In genomic region chr4:155780895-155781294, GRCm38 (mm10) we compare ENCODE assay signal across 8 mouse cellular contexts. TPM values are rescaled to one million over a fixed set of nuclear protein-coding genes. Genes with fewer than 3 reads are reported as not detected.
DNase-seq lines count a peak whose midpoint lies in the region; ATAC-seq and TF ChIP-seq lines count a peak whose summit lies in the region.

No protein-coding gene starts in this region.

- WGBS in kidney, adult 2 months = 35% methylated on average over 6 of the region's 6 CpGs
- WGBS in small intestine, adult 2 months = 78% methylated on average over 6 of the region's 6 CpGs

- H3K4me3 ChIP-seq in kidney, adult 2 months (ENCODE audit: insufficient read depth, low read depth, low read length) = no peak overlapping the region
- H3K4me3 ChIP-seq in small intestine, adult 2 months (ENCODE audit: low read depth, low read length) = no peak overlapping the region

- H3K4me1 ChIP-seq in kidney, adult 2 months (ENCODE audit: control insufficient read depth, insufficient read depth, low read length) = peaks cover 17% of the 10 kb centered on the region
- H3K4me1 ChIP-seq in small intestine, adult 2 months (ENCODE audit: control insufficient read depth, insufficient read depth, insufficient read length, low read length) = peaks cover 21% of the 10 kb centered on the region

- no peaks in the 10 kb centered on the region for H3K36me3 ChIP-seq in kidney, adult 2 months (ENCODE audit: control insufficient read depth, insufficient read depth, low read length)
- no peaks in the 10 kb centered on the region for H3K36me3 ChIP-seq in small intestine, adult 2 months (ENCODE audit: control insufficient read depth, insufficient read depth, low read length)

- no peak for TF ChIP-seq POLR2A in kidney, adult 2 months (IDR thresholded peaks at IDR 0.05; ENCODE audit: low read depth, low read length)
- no peak for TF ChIP-seq POLR2A in small intestine, adult 2 months (IDR thresholded peaks at IDR 0.05; ENCODE audit: low read depth, low read length)

- peak overlapping the region; percentile 64; the same call in 1 of the 2 replicates for H3K27ac ChIP-seq in kidney, adult 2 months (ENCODE audit: insufficient read depth, low read depth, low read length)
- H3K27ac ChIP-seq in small intestine, adult 2 months (ENCODE audit: insufficient read depth, low read depth, low read length) = peak overlapping the region; percentile 17; the same call in 1 of the 2 replicates

- peak; percentile 67 for DNase-seq in adrenal gland, adult 2 months
- no peak for DNase-seq in adrenal gland, postnatal 4 days (ENCODE audit: low spot score in 2 of 2)
- DNase-seq in NIH3T3 (ENCODE audit: low read depth) = peak; percentile 63
- peak; percentile 90 to 94 for DNase-seq in heart, adult 18-20 months
- DNase-seq in kidney, adult 2 months = peak; percentile 87
- DNase-seq in frontal cortex, postnatal 10 days (ENCODE audit: low spot score in 2 of 2) = no peak

- H3K27me3 ChIP-seq in kidney, adult 2 months (replicated peaks; ENCODE audit: control insufficient read depth, insufficient read depth, low read length) = no peaks in the 10 kb centered on the region
- H3K27me3 ChIP-seq in small intestine, adult 2 months (ENCODE audit: control insufficient read depth, insufficient read depth, low read length) = no peaks in the 10 kb centered on the region

- no peak for ATAC-seq in megakaryocyte, adult 5-6 weeks (ENCODE audit: poor library complexity, severe bottlenecking)

- no peak for TF ChIP-seq CTCF in kidney, adult 2 months (conservative IDR thresholded peaks at IDR 0.05; ENCODE audit: insufficient read depth, insufficient read length, low read depth, low read length)
- no peak for TF ChIP-seq CTCF in small intestine, adult 2 months (IDR thresholded peaks at IDR 0.05; ENCODE audit: extremely low read depth, insufficient read length, insufficient replicate concordance, low read depth, low read length)

RNA-seq across cellular contexts. Expression of gene Tmem88b, which starts 4.8 kb away (rescaled TPM):
- total RNA-seq in adrenal gland, adult 2 months (2021) = under 1 TPM; 0.52 to 0.62 TPM
- 0.81 and 0.97 TPM in 2 replicates for polyA plus RNA-seq in adrenal gland, adult 2 months (2012; rRNA removed)
- under 1 TPM; 0.79 to 0.84 TPM for total RNA-seq in adrenal gland, postnatal 4 days (2021)
- under 1 TPM; 0.42 to 0.85 TPM for total RNA-seq in heart, adult 18-20 months (2021)
- polyA plus RNA-seq in kidney, adult 2 months (2012; rRNA removed) = 1.8 and 2.4 TPM in 2 replicates
- 0.63 and 2.6 TPM in 2 replicates for polyA plus RNA-seq in small intestine, adult 2 months (2012; rRNA removed)
- 0.07 TPM in 1 of 2 replicates, not detected in the other for total RNA-seq in megakaryocyte, adult 5-6 weeks (2015)
- total RNA-seq in megakaryocyte, adult 5-6 weeks (2017) = not detected in 2 replicates

RNA-seq across cellular contexts. Expression of gene Vwa1, which starts 6.4 kb away (rescaled TPM):
- 1 to 10 TPM; 2.5 to 4.8 TPM for total RNA-seq in adrenal gland, adult 2 months (2021)
- 9.4 and 12.0 TPM in 2 replicates for polyA plus RNA-seq in adrenal gland, adult 2 months (2012; rRNA removed)
- 1 to 10 TPM; 5.7 to 7.4 TPM for total RNA-seq in adrenal gland, postnatal 4 days (2021)
- total RNA-seq in heart, adult 18-20 months (2021) = 10 to 100 TPM in 1 of 2 experiments, 1 to 10 TPM in 1; 7.1 to 14.6 TPM
- polyA plus RNA-seq in kidney, adult 2 months (2012; rRNA removed) = 21.8 and 27.2 TPM in 2 replicates
- 18.5 and 125 TPM in 2 replicates for polyA plus RNA-seq in small intestine, adult 2 months (2012; rRNA removed)
- not detected in 2 replicates for total RNA-seq in megakaryocyte, adult 5-6 weeks (2015)
- 0.20 TPM in 1 of 2 replicates, not detected in the other for total RNA-seq in megakaryocyte, adult 5-6 weeks (2017)

RNA-seq across cellular contexts. Expression of gene Ankrd65, which starts 9.3 kb away (rescaled TPM):
- total RNA-seq in adrenal gland, adult 2 months (2021) = not detected
- 0.11 and 0.16 TPM in 2 replicates for polyA plus RNA-seq in adrenal gland, adult 2 months (2012; rRNA removed)
- total RNA-seq in adrenal gland, postnatal 4 days (2021) = not detected
- not detected for total RNA-seq in heart, adult 18-20 months (2021)
- 2.8 and 3.2 TPM in 2 replicates for polyA plus RNA-seq in kidney, adult 2 months (2012; rRNA removed)
- polyA plus RNA-seq in small intestine, adult 2 months (2012; rRNA removed) = not detected in 2 replicates
- total RNA-seq in megakaryocyte, adult 5-6 weeks (2015) = not detected in 2 replicates
- not detected in 2 replicates for total RNA-seq in megakaryocyte, adult 5-6 weeks (2017)

RNA-seq across cellular contexts. Expression of gene Atad3a, which starts 20.0 kb away (rescaled TPM):
- total RNA-seq in adrenal gland, adult 2 months (2021) = 10 to 100 TPM; 71.4 to 90.7 TPM
- 226 and 242 TPM in 2 replicates for polyA plus RNA-seq in adrenal gland, adult 2 months (2012; rRNA removed)
- 100 to 1,000 TPM in 1 of 2 experiments, 10 to 100 TPM in 1; 99.1 to 102 TPM for total RNA-seq in adrenal gland, postnatal 4 days (2021)
- total RNA-seq in heart, adult 18-20 months (2021) = 10 to 100 TPM; 44.6 to 44.8 TPM
- polyA plus RNA-seq in kidney, adult 2 months (2012; rRNA removed) = 130 and 145 TPM in 2 replicates
- polyA plus RNA-seq in small intestine, adult 2 months (2012; rRNA removed) = 57.3 and 65.5 TPM in 2 replicates
- total RNA-seq in megakaryocyte, adult 5-6 weeks (2015) = 13.5 and 14.1 TPM in 2 replicates
- total RNA-seq in megakaryocyte, adult 5-6 weeks (2017) = 17.8 and 22.9 TPM in 2 replicates

RNA-seq across cellular contexts. Expression of gene Mrpl20, which starts 21.8 kb away (rescaled TPM):
- 100 to 1,000 TPM; 122 to 141 TPM for total RNA-seq in adrenal gland, adult 2 months (2021)
- polyA plus RNA-seq in adrenal gland, adult 2 months (2012; rRNA removed) = 42.1 and 65.2 TPM in 2 replicates
- total RNA-seq in adrenal gland, postnatal 4 days (2021) = 100 to 1,000 TPM; 110 to 122 TPM
- 10 to 100 TPM; 76.7 to 79.8 TPM for total RNA-seq in heart, adult 18-20 months (2021)
- polyA plus RNA-seq in kidney, adult 2 months (2012; rRNA removed) = 83.1 and 91.1 TPM in 2 replicates
- polyA plus RNA-seq in small intestine, adult 2 months (2012; rRNA removed) = 34.5 and 36.4 TPM in 2 replicates
- 131 and 139 TPM in 2 replicates for total RNA-seq in megakaryocyte, adult 5-6 weeks (2015)
- total RNA-seq in megakaryocyte, adult 5-6 weeks (2017) = 49.5 and 50.2 TPM in 2 replicates

Comparison
In these comparisons a context has a peak if more than half of its experiments do, and no peak if none do; other contexts are left out.
1. DNase-seq: peak in adrenal gland, adult 2 months (single experiment), NIH3T3 (single experiment), heart, adult 18-20 months (2 of 2) and kidney, adult 2 months (single experiment); none in adrenal gland, postnatal 4 days (0 of 2) and frontal cortex, postnatal 10 days (0 of 2).